Mouse (Mus musculus) large intestine, adult 2 months (tissue): ENCODE measurements around the gene Mn1. TPM values are rescaled to one million over a fixed set of nuclear protein-coding genes. Genes with fewer than 3 reads are reported as not detected.

Source experiments
- DNase-seq: peaks from one replicate; pipeline ENCODE4 v3.0.0-alpha.2; 2012; ENCODE audit warnings: low read depth, low spot score
- WGBS: fragments of 180-500 bp; shearing (Covaris S2); methylation state at CpG from one replicate; pipeline ENCODE4 v1.1.7; 2018; 5-methylcytosine and 5-hydroxymethylcytosine counted together
- polyA plus RNA-seq: library from polyadenylated mRNA; depleted of rRNA; stranded (reverse); fragments of >200 nt; gene quantifications from 2 replicates; pipeline ENCODE4 v1.2.3, GENCODE M21; 2012

Gene Mn1
- polyA plus RNA-seq, 1 experiment = 1.6 TPM

DNA sequence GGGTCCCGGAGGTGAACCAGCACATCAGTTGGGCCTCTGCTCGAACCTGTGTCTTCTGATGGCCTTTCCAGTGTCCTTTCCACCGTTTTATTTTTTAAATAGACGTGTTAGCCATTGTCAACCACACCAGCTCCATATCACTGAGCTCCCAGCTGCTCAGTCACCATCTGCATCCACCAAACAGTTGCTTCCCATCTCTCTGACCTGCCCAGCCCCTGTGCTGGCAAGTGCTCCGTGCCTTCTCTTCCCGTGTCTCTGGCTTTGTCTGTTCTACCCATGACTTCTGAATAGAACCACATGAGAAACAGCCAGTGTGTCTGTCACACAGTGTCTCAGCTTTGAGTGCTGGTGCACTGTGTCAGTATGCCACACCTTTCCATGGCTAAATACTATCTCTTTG lies 12.4 kb upstream of the Mn1 start:
- no peak for DNase-seq
- WGBS = 76% methylated on average over 6 of the region's 6 CpGs

DNA sequence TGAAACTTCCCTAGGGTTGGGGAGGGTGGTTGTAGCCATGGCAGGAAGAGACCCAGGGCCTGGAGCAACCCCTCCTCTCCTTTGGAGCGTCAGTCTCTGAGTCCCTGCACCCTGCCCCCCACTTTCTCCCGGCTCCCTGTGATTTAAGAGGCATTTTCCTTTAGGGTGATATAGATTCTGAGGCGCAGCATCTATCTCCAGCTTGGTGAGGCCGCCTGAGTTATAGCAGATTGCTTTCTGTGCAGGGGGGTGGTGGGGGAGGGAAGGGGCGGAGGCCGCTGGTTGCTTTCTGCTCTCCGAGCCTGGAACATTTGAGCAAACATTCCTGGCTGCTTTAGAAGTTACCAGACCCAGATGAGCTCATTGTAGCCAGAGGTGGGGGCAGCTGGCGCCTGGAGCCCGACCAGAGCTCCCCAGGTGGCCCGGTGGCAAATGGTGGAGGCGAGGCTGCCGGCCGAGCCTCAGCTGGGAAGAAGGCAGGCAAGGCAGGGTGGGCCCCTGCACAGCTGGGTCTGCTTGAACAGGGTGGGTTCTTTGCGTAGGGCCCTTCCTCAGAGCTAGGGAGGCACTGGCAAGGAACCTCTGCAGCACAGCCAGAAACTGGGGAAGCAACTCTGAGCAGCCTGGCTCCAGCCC lies 8.6 kb upstream of the Mn1 start:
- no peak for DNase-seq
- WGBS = 17% methylated on average over 14 of the region's 14 CpGs

DNA sequence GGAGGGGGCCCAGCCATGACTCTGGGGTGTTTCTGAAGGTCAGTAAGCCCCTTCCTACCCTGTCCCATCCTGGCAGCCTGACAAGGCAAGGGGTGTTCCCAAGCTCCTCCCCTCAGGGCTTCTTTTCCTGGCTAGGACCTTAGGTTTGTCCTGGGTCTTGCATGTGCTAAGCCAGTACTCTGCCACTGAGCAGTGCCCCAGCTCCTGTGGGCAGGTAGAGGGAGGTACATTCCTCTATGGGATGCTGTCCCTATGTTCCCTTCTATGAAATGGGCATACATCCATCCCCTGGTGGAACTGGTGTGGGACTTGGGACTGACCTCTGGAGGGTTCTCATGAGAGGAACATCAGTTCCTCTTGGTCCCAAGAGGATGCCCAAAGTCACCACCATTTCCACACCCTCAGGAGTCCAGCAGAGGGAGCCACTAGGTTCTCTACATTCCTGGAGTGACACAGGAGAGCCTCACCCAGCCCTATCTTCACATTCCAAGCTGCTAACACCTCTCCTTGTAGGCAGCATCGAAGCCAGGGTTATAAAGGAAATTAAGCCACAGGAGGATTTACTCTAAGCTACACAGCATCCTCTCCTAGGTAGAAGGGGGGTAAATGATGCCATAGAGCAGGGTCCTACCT lies 7.6 kb upstream of the Mn1 start:
- no peak for DNase-seq
- 3% methylated on average over 1 of the region's 1 CpGs for WGBS

DNA sequence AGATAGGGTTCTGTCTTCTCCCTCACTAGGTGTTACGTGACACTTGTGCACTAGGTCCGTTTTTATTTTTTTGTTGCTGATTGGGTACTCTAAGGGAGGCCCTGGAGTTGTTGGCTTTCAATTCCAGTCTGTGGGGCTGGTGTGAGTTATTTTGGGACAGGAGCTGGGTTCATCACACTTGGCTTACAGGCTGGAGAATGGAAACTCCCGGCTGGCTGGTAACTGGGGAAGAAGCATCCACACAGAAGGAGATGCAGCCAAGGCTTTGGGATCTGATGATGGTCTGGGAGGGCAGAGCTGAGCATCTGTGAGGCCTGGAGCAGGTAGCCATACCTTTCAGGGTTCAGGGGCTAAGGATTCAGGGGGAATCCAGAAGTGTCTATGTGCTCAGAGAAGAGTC lies 6.5 kb upstream of the Mn1 start:
- DNase-seq = no peak
- WGBS = 73% methylated on average over 3 of the region's 3 CpGs

DNA sequence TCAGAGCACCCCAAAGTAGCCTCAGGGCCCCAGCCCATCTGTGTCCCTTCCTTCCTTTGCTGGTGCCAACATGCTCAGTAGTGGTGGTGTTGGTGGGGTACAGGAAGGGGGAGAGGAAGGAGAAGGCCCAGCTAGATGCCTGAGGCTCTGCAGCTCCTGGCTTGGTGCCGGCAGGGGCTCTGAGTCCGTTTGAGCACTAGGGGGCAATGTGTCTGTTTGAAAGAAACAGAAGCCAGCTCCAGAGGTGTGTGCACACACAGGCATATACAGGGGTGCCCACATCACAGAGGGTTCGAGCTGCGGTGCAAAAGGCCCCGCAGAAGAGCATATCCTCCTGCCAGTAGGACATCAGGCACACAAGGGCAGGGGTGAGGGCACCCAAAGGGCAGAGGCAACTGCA lies 3.0 kb upstream of the Mn1 start:
- DNase-seq = no peak
- WGBS = 3% methylated on average over 5 of the region's 5 CpGs

DNA sequence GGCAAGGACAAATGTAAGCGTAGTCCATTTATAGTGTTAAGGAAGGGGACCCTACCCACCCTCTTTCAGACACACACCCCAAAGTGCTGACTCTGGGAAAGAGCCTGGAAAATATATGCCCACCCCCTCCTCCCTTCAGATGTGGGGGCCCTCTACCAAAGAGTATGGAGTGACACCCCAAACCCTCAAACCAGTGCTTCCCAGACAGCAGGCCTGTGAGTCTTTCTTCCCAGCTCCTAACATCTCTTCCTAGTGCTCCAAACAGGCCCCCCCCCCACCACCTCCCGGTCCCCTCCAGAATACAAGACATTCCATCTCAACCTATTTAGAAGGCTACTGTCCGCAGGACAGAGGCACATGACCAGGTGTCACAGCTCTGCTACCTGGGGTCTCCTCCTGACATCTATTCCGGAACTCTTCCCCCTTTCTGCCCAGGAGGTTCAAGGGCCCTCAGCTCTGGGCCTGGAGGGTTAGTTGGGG lies 2.4 kb upstream of the Mn1 start:
- no peak for DNase-seq

DNA sequence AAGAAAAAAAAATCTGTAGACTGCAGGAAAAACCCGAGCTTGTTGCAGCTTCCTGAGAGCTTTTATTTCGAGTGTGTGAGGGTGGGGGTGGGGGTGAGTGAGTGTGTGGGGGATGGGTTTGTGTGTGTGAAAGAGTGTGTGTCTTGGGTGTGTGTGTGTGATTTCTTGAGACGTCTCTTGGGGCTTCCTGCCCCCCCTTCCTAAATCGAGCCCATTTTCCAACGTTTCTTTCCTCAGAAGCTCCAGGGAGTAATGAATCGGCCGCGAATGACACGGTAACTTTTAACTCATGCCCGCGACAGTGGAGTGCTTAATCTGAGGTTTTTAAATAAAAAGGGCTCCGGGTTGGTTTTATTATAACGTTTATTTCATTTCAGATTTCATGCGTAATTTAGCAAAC lies 1.6 kb upstream of the Mn1 start:
- 12% methylated on average over 14 of the region's 14 CpGs for WGBS
- DNase-seq = no peak

More for the DNA sequence above, 2.4 kb upstream of the Mn1 start:
- 75% methylated on average over 4 of the region's 4 CpGs for WGBS

DNA sequence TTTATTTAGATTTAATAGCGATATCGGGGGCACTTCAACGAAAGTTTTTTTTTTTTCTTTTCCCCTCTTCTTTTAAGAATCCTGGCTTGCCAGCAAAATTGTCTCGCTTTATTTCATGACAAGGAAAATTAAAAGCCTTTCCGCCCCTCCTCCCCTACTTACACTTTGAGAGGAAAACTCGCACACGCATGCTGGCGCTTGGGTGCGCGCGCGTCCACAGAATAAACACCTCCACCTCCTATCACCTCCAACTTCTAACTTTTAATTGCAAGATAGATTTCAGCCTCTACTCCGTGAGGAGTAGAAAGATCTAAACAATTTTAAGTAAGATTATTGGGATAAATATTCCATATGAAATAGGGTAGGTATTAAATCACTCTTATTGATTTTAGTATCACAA lies 1.1 kb upstream of the Mn1 start:
- 6% methylated on average over 13 of the region's 13 CpGs for WGBS
- DNase-seq = no peak

DNA sequence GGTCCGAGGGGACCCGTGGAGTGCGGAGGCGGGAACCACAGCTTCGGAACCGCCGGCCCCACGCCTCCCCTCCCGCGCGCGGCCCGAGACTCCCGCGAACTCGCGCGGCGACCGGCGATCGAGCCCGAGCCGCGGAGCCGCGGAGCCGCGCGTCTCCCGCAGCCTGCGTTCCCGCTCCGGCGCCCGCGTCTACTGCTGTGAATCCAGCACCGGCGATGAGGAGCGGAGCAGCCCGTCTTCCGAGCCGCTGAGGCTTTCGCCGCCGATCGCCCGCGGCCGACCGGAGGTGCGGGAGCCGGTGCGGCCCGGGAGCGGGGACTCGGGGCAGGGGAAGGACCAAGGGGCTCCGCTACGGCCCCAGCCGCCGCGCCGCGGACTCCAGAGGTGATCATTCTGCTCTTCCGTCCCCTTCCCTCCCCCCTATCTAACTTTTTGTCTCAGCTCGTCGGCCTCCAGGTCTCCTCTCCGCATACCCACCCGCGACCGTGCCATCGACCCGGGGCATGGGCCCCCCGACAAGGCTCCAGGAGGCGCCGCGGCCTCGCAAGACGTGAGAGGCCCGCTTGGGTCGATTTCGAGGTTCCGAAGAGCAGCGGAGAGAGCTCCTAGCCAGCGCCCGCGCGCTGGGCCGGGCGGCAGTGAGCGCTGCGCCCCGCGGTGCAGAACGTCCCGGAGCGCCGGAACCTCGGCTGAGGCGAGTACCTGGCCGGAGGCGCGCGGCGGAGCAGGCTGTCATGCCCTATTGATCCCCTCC lies 393 bp downstream of the Mn1 start:
- WGBS = under 1% methylated on average over 105 of the region's 105 CpGs
- no peak for DNase-seq

DNA sequence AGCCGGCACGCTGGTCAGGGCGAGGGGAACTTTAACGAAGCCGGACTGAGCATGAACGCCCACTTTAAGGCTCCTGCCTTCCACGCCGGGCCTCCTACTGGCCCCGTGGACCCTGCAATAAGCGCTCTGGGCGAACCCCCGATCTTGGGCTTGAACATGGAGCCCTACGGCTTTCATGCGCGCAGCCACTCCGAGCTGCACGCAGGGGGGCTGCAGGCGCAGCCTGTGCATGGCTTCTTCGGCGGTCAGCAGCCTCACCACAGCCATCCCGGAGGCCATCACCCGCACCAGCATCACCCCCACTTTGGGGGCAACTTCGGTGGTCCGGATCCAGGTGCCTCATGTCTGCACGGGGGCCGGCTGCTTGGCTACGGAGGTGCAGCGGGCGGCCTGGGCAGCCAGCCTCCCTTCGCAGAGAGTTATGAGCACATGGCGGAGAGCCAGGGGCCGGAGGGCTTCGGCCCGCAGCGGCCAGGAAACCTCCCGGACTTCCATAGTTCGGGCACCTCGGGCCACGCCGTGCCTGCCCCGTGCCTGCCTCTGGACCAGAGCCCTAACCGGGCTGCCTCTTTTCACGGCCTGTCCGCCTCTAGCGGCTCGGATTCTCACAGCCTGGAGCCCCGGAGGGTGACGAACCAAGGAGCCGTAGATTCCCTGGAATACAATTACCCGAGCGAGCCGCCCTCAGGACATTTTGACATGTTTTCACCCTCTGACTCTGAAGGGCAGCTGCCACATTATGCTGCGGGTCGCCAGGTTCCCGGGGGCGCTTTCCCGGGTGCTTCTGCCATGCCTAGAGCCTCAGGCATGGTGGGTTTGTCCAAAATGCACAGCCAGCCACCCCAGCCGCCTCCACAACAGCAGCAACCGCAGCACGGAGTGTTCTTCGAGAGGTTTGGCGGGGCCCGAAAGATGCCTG lies 1.3 kb downstream of the Mn1 start:
- DNase-seq = no peak
- 14% methylated on average over 63 of the region's 63 CpGs for WGBS

DNA sequence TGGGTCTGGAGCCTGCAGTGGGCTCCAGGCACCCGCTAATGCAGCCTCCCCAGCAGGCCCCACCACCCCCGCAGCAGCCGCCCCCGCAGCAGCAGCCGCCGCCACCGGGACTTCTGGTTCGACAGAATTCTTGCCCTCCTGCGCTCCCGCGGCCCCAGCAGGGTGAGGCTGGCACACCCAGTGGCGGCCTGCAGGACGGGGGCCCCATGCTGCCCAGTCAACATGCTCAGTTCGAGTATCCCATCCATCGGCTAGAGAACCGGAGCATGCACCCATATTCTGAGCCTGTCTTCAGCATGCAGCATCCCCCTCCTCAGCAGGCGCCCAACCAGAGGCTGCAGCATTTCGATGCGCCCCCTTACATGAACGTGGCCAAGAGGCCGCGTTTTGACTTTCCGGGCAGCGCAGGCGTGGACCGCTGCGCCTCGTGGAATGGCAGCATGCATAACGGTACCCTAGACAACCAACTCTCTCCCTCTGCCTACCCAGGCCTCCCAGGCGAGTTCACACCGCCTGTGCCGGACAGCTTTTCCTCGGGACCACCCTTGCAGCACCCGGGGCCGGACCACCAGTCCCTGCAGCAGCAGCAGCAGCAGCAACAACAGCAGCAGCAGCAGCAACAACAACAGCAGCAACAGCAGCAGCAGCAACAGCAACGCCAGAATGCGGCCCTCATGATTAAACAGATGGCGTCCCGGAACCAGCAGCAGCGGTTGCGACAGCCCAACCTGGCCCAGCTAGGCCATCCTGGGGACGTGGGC lies 2.1 kb downstream of the Mn1 start:
- DNase-seq = no peak
- 34% methylated on average over 42 of the region's 42 CpGs for WGBS

DNA sequence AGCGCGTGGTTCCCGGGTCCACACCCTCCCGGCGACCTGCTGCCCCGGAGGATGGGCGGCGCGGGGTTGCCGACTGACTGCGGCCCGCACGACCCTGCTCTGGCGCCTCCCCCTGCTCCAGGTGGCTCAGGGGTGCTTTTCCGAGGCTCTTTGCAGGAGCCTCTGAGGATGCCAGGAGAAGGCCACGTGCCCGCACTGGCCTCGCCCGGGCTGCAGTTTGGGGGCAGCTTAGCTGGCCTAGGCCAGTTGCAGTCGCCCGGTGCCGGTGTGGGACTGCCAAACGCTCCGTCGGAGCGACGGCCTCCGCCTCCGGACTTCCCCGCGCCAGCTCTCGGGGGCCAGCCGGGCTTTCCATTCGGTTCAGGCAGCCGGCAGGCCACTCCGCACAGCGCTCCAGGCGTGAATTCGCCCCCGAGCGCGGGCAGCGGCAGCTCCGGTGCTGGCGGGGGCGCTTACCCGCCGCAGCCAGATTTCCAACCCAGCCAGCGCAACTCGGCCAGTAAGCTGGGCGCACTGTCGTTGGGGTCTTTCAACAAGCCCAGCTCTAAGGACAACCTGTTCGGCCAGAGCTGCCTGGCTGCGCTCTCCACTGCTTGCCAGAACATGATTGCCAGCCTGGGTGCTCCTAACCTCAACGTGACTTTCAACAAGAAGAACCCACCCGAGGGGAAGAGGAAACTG lies 3.0 kb downstream of the Mn1 start:
- no peak for DNase-seq
- WGBS = 37% methylated on average over 56 of the region's 56 CpGs

DNA sequence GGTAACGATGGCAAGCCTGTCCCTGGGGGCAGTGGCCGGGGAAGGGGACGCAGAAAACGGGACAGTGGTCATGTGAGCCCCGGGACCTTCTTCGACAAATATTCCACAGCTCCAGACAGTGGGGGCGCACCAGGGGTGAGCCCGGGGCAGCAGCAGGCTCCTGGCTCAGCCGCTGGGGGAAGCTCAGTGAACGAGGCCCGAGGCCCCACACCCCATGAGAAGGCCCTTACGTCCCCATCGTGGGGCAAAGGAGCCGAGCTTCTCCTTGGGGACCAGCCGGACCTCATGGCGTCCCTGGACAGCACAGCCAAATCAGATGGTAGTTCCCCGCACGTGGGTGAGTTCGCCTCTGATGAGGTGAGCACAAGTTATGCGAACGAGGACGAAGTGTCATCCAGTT lies 3.7 kb downstream of the Mn1 start:
- no peak for DNase-seq
- 81% methylated on average over 22 of the region's 22 CpGs for WGBS

DNA sequence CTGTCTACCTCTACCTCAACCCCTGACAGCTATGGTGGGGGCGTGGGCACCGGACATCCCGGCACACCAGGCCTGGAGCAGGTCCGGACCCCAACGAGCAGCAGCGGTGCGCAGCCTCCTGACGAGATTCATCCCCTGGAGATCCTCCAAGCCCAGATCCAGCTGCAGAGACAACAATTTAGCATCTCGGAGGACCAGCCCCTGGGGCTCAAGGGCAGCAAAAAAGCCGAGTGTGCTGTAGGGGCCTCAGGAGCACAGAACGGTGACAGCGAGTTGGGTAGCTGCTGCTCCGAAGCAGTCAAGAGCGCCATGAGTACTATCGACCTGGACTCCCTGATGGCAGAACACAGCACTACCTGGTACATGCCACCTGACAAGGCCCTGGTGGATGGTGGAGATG lies 4.3 kb downstream of the Mn1 start:
- 90% methylated on average over 15 of the region's 15 CpGs for WGBS
- no peak for DNase-seq

DNA sequence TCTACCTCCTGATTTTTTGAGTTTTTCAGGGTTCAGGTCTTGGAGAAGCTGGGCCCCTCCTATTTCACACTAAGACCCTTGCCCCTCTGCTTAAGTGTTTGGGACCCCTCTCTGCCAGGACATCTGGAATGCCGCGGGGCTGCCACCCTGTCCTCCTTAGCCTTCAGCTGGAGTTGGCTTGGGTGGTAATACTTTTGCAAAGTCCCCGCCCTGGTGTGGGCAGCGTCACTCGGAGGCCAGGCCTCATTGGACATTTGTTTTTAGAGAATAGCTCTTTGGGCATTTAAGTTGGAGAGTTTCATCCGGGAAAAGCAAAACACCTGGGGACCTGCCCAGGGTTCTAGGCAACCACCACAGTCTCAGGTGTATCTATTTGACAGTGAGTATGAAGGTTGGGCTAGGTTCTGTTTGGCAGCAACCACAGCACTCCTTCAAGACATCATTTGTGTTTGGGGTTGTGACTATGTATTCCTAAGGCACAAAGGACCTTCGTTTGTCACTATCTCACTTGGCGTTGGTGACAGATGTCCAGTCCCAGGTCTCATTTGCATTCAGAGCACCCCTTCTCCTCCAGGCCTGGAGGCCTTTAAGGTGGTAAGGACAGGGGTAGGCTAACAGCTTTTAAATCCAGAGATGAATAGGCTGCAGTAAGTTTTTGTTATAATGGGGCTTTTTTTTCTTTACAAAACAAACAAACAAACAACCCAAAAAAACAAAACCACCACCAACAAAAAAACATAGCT lies 5.1 kb downstream of the Mn1 start:
- no peak for DNase-seq
- WGBS = 79% methylated on average over 8 of the region's 8 CpGs

DNA sequence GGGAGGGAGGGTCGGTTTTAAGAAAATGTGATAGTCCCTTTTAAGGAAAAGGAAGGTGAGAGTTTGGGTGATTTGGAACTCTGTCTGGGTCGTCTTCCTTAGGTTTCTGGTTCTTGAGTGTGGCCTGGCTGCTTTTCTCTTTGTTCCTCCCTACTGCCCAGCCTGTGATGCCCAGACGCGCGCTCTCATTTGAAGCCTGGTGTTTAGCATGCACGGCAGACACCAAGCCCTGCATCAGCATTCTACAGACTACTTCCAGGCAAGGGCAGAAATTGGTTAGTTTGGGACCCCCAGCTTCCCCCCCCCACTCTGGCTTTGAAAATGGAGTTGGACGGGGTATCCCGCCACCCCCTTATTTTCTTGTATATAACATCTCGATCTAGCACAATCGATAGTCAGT lies 5.8 kb downstream of the Mn1 start:
- 81% methylated on average over 10 of the region's 10 CpGs for WGBS
- DNase-seq = no peak

DNA sequence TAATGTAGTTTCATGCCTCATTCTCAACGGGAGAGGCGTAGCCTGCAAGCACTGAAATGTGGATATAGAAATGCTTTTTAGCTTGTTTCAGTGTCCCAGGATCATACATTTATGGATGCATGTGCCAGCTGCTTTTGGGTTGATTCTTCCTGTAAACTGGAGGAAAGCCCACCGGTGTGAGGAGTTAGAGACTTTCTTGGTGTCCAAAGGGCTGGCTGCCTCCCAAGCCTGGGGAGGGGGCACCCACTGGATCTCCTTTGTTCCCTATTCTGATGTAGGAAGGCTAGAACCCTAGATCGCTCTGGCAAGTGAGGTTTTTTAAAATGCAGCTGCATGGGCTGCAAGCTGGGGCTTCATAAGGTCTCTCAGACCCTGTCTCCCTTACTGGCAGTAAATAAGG lies 6.5 kb downstream of the Mn1 start:
- WGBS = 71% methylated on average over 4 of the region's 4 CpGs
- DNase-seq = no peak

DNA sequence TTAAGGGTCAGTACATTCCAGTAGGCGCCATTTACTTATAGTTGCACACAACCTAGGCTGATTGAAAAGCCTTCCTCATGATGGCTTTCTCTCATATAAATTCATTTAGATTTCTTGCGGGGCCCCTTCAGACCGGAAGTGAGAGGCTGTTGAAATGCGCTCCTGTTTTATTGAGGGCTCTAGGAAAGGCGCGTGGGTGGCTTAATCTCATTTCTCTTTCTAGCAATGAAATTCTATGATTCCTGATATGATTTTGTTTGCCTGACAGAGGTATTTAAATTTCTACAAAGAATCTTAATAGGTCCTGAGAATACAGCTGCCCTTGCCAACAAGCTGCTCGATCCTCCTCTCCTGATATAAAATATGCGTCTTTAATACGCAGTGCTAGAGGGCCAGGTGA lies 8.7 kb downstream of the Mn1 start:
- DNase-seq = no peak
- 63% methylated on average over 9 of the region's 9 CpGs for WGBS
